Mouse (Mus musculus): Measurements from ENCODE around the gene Polr1d. TPM values are rescaled to one million over a fixed set of nuclear protein-coding genes. Genes with fewer than 3 reads are reported as not detected.

The Polr1d gene
- polyA plus RNA-seq, 1 experiment from 2014 or later: 132 TPM

GRCm38 (mm10) chr5:147155449-147156133 lies 78.7 kb downstream of the Polr1d start:
- no peak overlapping the region for H3K27ac ChIP-seq (replicated peaks; ENCODE audit: low read depth, low read length)
- H3K27me3 ChIP-seq (ENCODE audit: control insufficient read depth, insufficient read depth, low read length): no peaks in the 10 kb centered on the region
- 7% methylated on average over 13 of the region's 13 CpGs for WGBS
- H3K4me1 ChIP-seq (ENCODE audit: control insufficient read depth, insufficient read depth, low read length): no peaks in the 10 kb centered on the region
- no peaks in the 10 kb centered on the region for H3K36me3 ChIP-seq (ENCODE audit: control insufficient read depth, insufficient read depth, low read length)
- H3K4me2 ChIP-seq (ENCODE audit: low read depth, severe bottlenecking): no peak overlapping the region
- peak; percentile 32 for DNase-seq (ENCODE audit: low spot score)
- no peak overlapping the region for H3K4me3 ChIP-seq (ENCODE audit: low read depth, low read length)
- no peak for ATAC-seq (ENCODE audit: insufficient number of reproducible peaks, low FRiP score, low TSS enrichment, low read depth)
- no peak overlapping the region for H3K9ac ChIP-seq (ENCODE audit: low read length)
- no peaks in the 10 kb centered on the region for H3K9me3 ChIP-seq (ENCODE audit: control insufficient read depth, low read length)

GRCm38 (mm10) chr5:147156376-147156775 lies 79.5 kb downstream of the Polr1d start:
- Histone ChIP-seq H3K9me3 (ENCODE audit: control insufficient read depth, low read length) (no peaks in the 10 kb centered on the region), H3K27ac (replicated peaks; ENCODE audit: low read depth, low read length) (no peak overlapping the region), H3K36me3 (ENCODE audit: control insufficient read depth, insufficient read depth, low read length) (no peaks in the 10 kb centered on the region), H3K4me3 (ENCODE audit: low read depth, low read length) (no peak overlapping the region), H3K9ac (ENCODE audit: low read length) (no peak overlapping the region), H3K4me1 (ENCODE audit: control insufficient read depth, insufficient read depth, low read length) (no peaks in the 10 kb centered on the region), H3K27me3 (ENCODE audit: control insufficient read depth, insufficient read depth, low read length) (no peaks in the 10 kb centered on the region), H3K4me2 (ENCODE audit: low read depth, severe bottlenecking) (no peak overlapping the region)
- no peak for DNase-seq (ENCODE audit: low spot score)
- ATAC-seq (ENCODE audit: insufficient number of reproducible peaks, low FRiP score, low TSS enrichment, low read depth): no peak
- 37% methylated on average over 3 of the region's 3 CpGs for WGBS

GRCm38 (mm10) chr5:147157441-147157840 lies 80.6 kb downstream of the Polr1d start:
- Histone ChIP-seq H3K27ac (replicated peaks; ENCODE audit: low read depth, low read length) (no peak overlapping the region), H3K4me1 (ENCODE audit: control insufficient read depth, insufficient read depth, low read length) (no peaks in the 10 kb centered on the region), H3K9ac (ENCODE audit: low read length) (no peak overlapping the region), H3K27me3 (ENCODE audit: control insufficient read depth, insufficient read depth, low read length) (no peaks in the 10 kb centered on the region), H3K36me3 (ENCODE audit: control insufficient read depth, insufficient read depth, low read length) (no peaks in the 10 kb centered on the region), H3K4me2 (ENCODE audit: low read depth, severe bottlenecking) (no peak overlapping the region), H3K9me3 (ENCODE audit: control insufficient read depth, low read length) (no peaks in the 10 kb centered on the region), H3K4me3 (ENCODE audit: low read depth, low read length) (no peak overlapping the region)
- DNase-seq (ENCODE audit: low spot score) (no peak), ATAC-seq (ENCODE audit: insufficient number of reproducible peaks, low FRiP score, low TSS enrichment, low read depth) (no peak)
- WGBS: 69% methylated on average over 7 of the region's 7 CpGs

GRCm38 (mm10) chr5:147159320-147159719 lies 82.5 kb downstream of the Polr1d start:
- Histone ChIP-seq H3K27ac (replicated peaks; ENCODE audit: low read depth, low read length) (no peak overlapping the region), H3K4me1 (ENCODE audit: control insufficient read depth, insufficient read depth, low read length) (no peaks in the 10 kb centered on the region), H3K9ac (ENCODE audit: low read length) (no peak overlapping the region), H3K27me3 (ENCODE audit: control insufficient read depth, insufficient read depth, low read length) (no peaks in the 10 kb centered on the region), H3K9me3 (ENCODE audit: control insufficient read depth, low read length) (no peaks in the 10 kb centered on the region), H3K4me3 (ENCODE audit: low read depth, low read length) (no peak overlapping the region), H3K4me2 (ENCODE audit: low read depth, severe bottlenecking) (no peak overlapping the region), H3K36me3 (ENCODE audit: control insufficient read depth, insufficient read depth, low read length) (no peaks in the 10 kb centered on the region)
- WGBS: 86% methylated on average over 6 of the region's 6 CpGs
- no peak for DNase-seq (ENCODE audit: low spot score)
- ATAC-seq (ENCODE audit: insufficient number of reproducible peaks, low FRiP score, low TSS enrichment, low read depth): no peak

- ATAC-seq (ENCODE audit: insufficient number of reproducible peaks, low FRiP score, low TSS enrichment, low read depth) (no peak), DNase-seq (ENCODE audit: low spot score) (no peak)
- WGBS: 89% methylated on average over 2 of the region's 2 CpGs
- Histone ChIP-seq H3K4me2 (ENCODE audit: low read depth, severe bottlenecking) (no peak overlapping the region), H3K27me3 (ENCODE audit: control insufficient read depth, insufficient read depth, low read length) (no peaks in the 10 kb centered on the region), H3K9ac (ENCODE audit: low read length) (no peak overlapping the region), H3K36me3 (ENCODE audit: control insufficient read depth, insufficient read depth, low read length) (no peaks in the 10 kb centered on the region), H3K9me3 (ENCODE audit: control insufficient read depth, low read length) (no peaks in the 10 kb centered on the region), H3K27ac (replicated peaks; ENCODE audit: low read depth, low read length) (no peak overlapping the region), H3K4me1 (ENCODE audit: control insufficient read depth, insufficient read depth, low read length) (no peaks in the 10 kb centered on the region), H3K4me3 (ENCODE audit: low read depth, low read length) (no peak overlapping the region)
These were observed 82.9 kb downstream of the Polr1d start for GRCm38 (mm10) chr5:147159792-147160191.

Other genes starting within 250 kb of the Polr1d start
- gene Rpl21, start 244.2 kb upstream of the Polr1d start, polyA plus RNA-seq (2014; fragmentation: Nextera tagmentation; extraction: Ambion mirVana): 596 and 605 TPM in 2 replicates
- gene Rasl11a, start 232.0 kb upstream of the Polr1d start, polyA plus RNA-seq (2014; fragmentation: Nextera tagmentation; extraction: Ambion mirVana): 23.5 and 23.9 TPM in 2 replicates
- 121 and 122 TPM in 2 replicates for gene Gtf3a, start 128.4 kb upstream of the Polr1d start, polyA plus RNA-seq (2014; fragmentation: Nextera tagmentation; extraction: Ambion mirVana)
- gene Mtif3, start 113.2 kb upstream of the Polr1d start, polyA plus RNA-seq (2014; fragmentation: Nextera tagmentation; extraction: Ambion mirVana): 23.4 and 25.8 TPM in 2 replicates
- gene Lnx2, start 464 bp upstream of the Polr1d start, polyA plus RNA-seq (2014; fragmentation: Nextera tagmentation; extraction: Ambion mirVana): 12.3 and 12.8 TPM in 2 replicates
- not detected in 2 replicates for gene Gsx1, start 111.6 kb downstream of the Polr1d start, polyA plus RNA-seq (2014; fragmentation: Nextera tagmentation; extraction: Ambion mirVana)
- not detected in 2 replicates for gene Pdx1, start 192.9 kb downstream of the Polr1d start, polyA plus RNA-seq (2014; fragmentation: Nextera tagmentation; extraction: Ambion mirVana)
- gene Cdx2, start 230.2 kb downstream of the Polr1d start, polyA plus RNA-seq (2014; fragmentation: Nextera tagmentation; extraction: Ambion mirVana): not detected in 2 replicates
- gene Urad, start 245.4 kb downstream of the Polr1d start, polyA plus RNA-seq (2014; fragmentation: Nextera tagmentation; extraction: Ambion mirVana): not detected in 2 replicates